Mouse (Mus musculus): ENCODE data around the gene Kdm1b. TPM values are rescaled to one million over a fixed set of nuclear protein-coding genes. Genes with fewer than 3 reads are reported as not detected.
A peak's percentile ranks its signal among the peaks of the same experiment; 100 is the strongest.

Gene Kdm1b
- polyA plus RNA-seq, 1 experiment: 3.3 TPM

- H3ac ChIP-seq (ENCODE audit: control insufficient read depth, insufficient read length, low read depth): peak overlapping the region; percentile 54
- no peak for TF ChIP-seq MAX (IDR thresholded peaks at IDR 0.05)
- no peak for TF ChIP-seq CTCF (IDR thresholded peaks at IDR 0.05; ENCODE audit: control insufficient read depth, insufficient read depth, insufficient read length)
- TF ChIP-seq FOSL1 (IDR thresholded peaks at IDR 0.05; ENCODE audit: insufficient read depth, low read length, poor library complexity, severe bottlenecking): no peak
- TF ChIP-seq CEBPB (IDR thresholded peaks at IDR 0.05; ENCODE audit: low read depth): no peak
- no peak for TF ChIP-seq MYOG (IDR thresholded peaks at IDR 0.05; ENCODE audit: control insufficient read depth, extremely low read depth, insufficient read length)
- TF ChIP-seq USF1 (IDR thresholded peaks at IDR 0.05; ENCODE audit: low read depth): no peak
- TF ChIP-seq MYOD1 (IDR thresholded peaks at IDR 0.05; ENCODE audit: control insufficient read depth, insufficient read length, low read depth): no peak
- H3K79me2 ChIP-seq (ENCODE audit: control insufficient read depth, insufficient read depth): peaks cover 65% of the 10 kb centered on the region
- peaks cover 56% of the 10 kb centered on the region for H3K79me3 ChIP-seq (ENCODE audit: low read depth)
- H3K27me3 ChIP-seq (ENCODE audit: control insufficient read depth, insufficient read depth, insufficient read length): no peaks in the 10 kb centered on the region
- H3K4me3 ChIP-seq (ENCODE audit: insufficient read depth, poor library complexity, severe bottlenecking): peak overlapping the region; percentile 66
- H3K36me3 ChIP-seq (ENCODE audit: control insufficient read depth, insufficient read depth): peaks cover 48% of the 10 kb centered on the region
Measured at GRCm38 (mm10) chr13:47104146-47104545, 60.8 kb downstream of the Kdm1b start.

DNA sequence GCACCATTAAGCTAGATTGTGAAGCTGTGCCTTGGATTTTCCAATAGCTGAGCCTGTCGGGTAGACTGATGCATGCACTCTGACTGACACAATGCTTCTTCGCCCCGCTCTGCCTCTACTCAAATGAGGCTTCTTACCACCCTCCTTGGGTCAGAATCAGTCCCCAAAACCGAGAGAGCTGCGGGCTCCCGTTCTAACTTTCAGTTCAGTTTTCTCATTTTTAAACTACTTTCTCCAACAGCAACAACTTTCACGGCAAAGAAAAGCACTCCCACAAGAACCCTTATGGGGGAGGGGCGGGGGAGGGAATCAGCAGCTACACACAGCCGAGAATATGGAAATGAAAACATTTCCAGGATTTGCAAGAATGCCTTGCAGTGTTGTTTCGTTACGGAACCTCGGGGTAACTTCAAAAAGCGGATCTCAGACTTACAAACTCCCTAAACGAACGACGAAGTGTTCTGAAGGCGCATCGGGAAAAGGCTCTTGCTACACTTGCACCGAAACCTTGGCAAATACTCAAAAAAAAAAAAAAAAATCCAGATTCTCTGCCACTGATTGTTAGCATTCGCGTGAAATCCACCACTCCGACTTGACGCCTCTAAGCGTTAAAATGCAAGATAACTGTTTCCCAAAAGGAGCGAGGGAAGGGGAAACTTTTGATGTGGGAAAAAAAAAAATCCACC, 61.7 kb downstream of the Kdm1b start:
- H3K79me2 ChIP-seq (ENCODE audit: control insufficient read depth, insufficient read depth): peaks cover 58% of the 10 kb centered on the region
- no peaks in the 10 kb centered on the region for H3K27me3 ChIP-seq (ENCODE audit: control insufficient read depth, insufficient read depth, insufficient read length)
- no peak for TF ChIP-seq CEBPB (IDR thresholded peaks at IDR 0.05; ENCODE audit: low read depth)
- TF ChIP-seq MYOD1 (IDR thresholded peaks at IDR 0.05; ENCODE audit: control insufficient read depth, insufficient read length, low read depth): no peak
- TF ChIP-seq MAX (IDR thresholded peaks at IDR 0.05): no peak
- no peak for TF ChIP-seq FOSL1 (IDR thresholded peaks at IDR 0.05; ENCODE audit: insufficient read depth, low read length, poor library complexity, severe bottlenecking)
- TF ChIP-seq USF1 (IDR thresholded peaks at IDR 0.05; ENCODE audit: low read depth): no peak
- no peak for TF ChIP-seq CTCF (IDR thresholded peaks at IDR 0.05; ENCODE audit: control insufficient read depth, insufficient read depth, insufficient read length)
- TF ChIP-seq MYOG (IDR thresholded peaks at IDR 0.05; ENCODE audit: control insufficient read depth, extremely low read depth, insufficient read length): no peak
- peaks cover 40% of the 10 kb centered on the region for H3K36me3 ChIP-seq (ENCODE audit: control insufficient read depth, insufficient read depth)
- peaks cover 50% of the 10 kb centered on the region for H3K79me3 ChIP-seq (ENCODE audit: low read depth)
- H3K4me3 ChIP-seq (ENCODE audit: insufficient read depth, poor library complexity, severe bottlenecking): peak overlapping the region; percentile 66
- peak overlapping the region; percentile 95 for H3ac ChIP-seq (ENCODE audit: control insufficient read depth, insufficient read length, low read depth)

GRCm38 (mm10) chr13:47105711-47106579, 62.6 kb downstream of the Kdm1b start, which contains the start of gene Dek:
Gene Dek (minus strand): TSS chr13:47106201.
- peak within 1 kb of the TSS; percentile 95 for H3ac ChIP-seq (ENCODE audit: control insufficient read depth, insufficient read length, low read depth)
- peaks cover 48% of the 10 kb centered on the region for H3K79me2 ChIP-seq (ENCODE audit: control insufficient read depth, insufficient read depth)
- no peak for TF ChIP-seq CEBPB (IDR thresholded peaks at IDR 0.05; ENCODE audit: low read depth)
- peak; percentile 57 for TF ChIP-seq CTCF (IDR thresholded peaks at IDR 0.05; ENCODE audit: control insufficient read depth, insufficient read depth, insufficient read length)
- peak within 1 kb of the TSS; percentile 66 for H3K4me3 ChIP-seq (ENCODE audit: insufficient read depth, poor library complexity, severe bottlenecking)
- H3K27me3 ChIP-seq (ENCODE audit: control insufficient read depth, insufficient read depth, insufficient read length): no peaks in the 10 kb centered on the region
- H3K79me3 ChIP-seq (ENCODE audit: low read depth): peaks cover 45% of the 10 kb centered on the region
- H3K36me3 ChIP-seq (ENCODE audit: control insufficient read depth, insufficient read depth): peaks cover 32% of the 10 kb centered on the region

DNA sequence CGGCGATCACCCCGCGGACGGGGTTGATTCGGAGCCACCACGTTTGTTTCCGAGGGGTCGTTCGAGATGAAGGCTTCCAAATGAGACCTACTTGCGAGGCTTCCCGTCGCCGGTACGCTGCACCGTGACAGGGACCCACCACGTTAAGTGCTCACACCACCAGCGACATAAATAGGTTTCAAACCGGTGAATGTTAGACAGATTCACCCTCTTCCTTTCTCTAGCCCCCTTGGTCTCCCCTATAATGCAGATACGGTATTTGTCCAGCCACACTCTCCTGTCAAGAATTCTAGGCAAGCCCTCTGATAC, 63.2 kb downstream of the Kdm1b start:
- peak overlapping the region; percentile 66 for H3K4me3 ChIP-seq (ENCODE audit: insufficient read depth, poor library complexity, severe bottlenecking)
- H3K79me2 ChIP-seq (ENCODE audit: control insufficient read depth, insufficient read depth): peaks cover 42% of the 10 kb centered on the region
- H3K79me3 ChIP-seq (ENCODE audit: low read depth): peaks cover 40% of the 10 kb centered on the region
- H3K27me3 ChIP-seq (ENCODE audit: control insufficient read depth, insufficient read depth, insufficient read length): no peaks in the 10 kb centered on the region
- peaks cover 27% of the 10 kb centered on the region for H3K36me3 ChIP-seq (ENCODE audit: control insufficient read depth, insufficient read depth)
- peak overlapping the region; percentile 90 for H3ac ChIP-seq (ENCODE audit: control insufficient read depth, insufficient read length, low read depth)
- TF ChIP-seq MAX (IDR thresholded peaks at IDR 0.05): no peak
- no peak for TF ChIP-seq CTCF (IDR thresholded peaks at IDR 0.05; ENCODE audit: control insufficient read depth, insufficient read depth, insufficient read length)
- TF ChIP-seq MYOD1 (IDR thresholded peaks at IDR 0.05; ENCODE audit: control insufficient read depth, insufficient read length, low read depth): no peak
- TF ChIP-seq CEBPB (IDR thresholded peaks at IDR 0.05; ENCODE audit: low read depth): no peak
- TF ChIP-seq MYOG (IDR thresholded peaks at IDR 0.05; ENCODE audit: control insufficient read depth, extremely low read depth, insufficient read length): no peak
- TF ChIP-seq FOSL1 (IDR thresholded peaks at IDR 0.05; ENCODE audit: insufficient read depth, low read length, poor library complexity, severe bottlenecking): no peak
- no peak for TF ChIP-seq USF1 (IDR thresholded peaks at IDR 0.05; ENCODE audit: low read depth)

DNA sequence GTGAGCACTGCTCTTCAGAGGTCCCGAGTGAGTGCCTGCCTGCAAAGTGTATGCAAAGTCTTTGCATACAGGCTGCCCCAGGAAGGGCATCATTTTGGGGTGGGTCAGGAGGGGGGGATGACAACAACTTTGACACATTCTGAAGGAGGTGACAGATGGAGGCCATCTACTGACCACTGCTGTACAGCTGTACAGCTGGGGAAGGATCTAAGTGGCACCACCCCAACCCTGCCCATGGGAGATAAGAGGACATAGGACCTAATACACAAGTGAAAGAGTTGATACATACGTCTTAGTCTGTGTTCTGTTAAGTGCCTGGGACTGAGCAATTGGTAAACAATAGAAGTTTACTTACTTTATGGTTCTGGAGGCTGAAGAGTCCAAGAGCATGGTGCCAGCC, 65.9 kb downstream of the Kdm1b start:
- Histone ChIP-seq H3K79me2 (ENCODE audit: control insufficient read depth, insufficient read depth) (peaks cover 15% of the 10 kb centered on the region), H3K4me3 (ENCODE audit: insufficient read depth, poor library complexity, severe bottlenecking) (no peak overlapping the region), H3ac (ENCODE audit: control insufficient read depth, insufficient read length, low read depth) (no peak overlapping the region), H3K36me3 (ENCODE audit: control insufficient read depth, insufficient read depth) (peaks cover under 1% of the 10 kb centered on the region), H3K27me3 (ENCODE audit: control insufficient read depth, insufficient read depth, insufficient read length) (no peaks in the 10 kb centered on the region), H3K79me3 (ENCODE audit: low read depth) (peaks cover 13% of the 10 kb centered on the region)
- TF ChIP-seq CTCF (IDR thresholded peaks at IDR 0.05; ENCODE audit: control insufficient read depth, insufficient read depth, insufficient read length) (no peak), CEBPB (IDR thresholded peaks at IDR 0.05; ENCODE audit: low read depth) (no peak), USF1 (IDR thresholded peaks at IDR 0.05; ENCODE audit: low read depth) (no peak), MAX (IDR thresholded peaks at IDR 0.05) (no peak), FOSL1 (IDR thresholded peaks at IDR 0.05; ENCODE audit: insufficient read depth, low read length, poor library complexity, severe bottlenecking) (no peak), MYOG (IDR thresholded peaks at IDR 0.05; ENCODE audit: control insufficient read depth, extremely low read depth, insufficient read length) (no peak)
